Mouse (Mus musculus) monocyte, adult 5-6 weeks (primary cell): ENCODE results near the gene Pex26. TPM values are rescaled to one million over a fixed set of nuclear protein-coding genes. Genes with fewer than 3 reads are reported as not detected.

ENCODE experiments used
- ATAC-seq: fragments of 153-309, 156-312 bp; replicated peaks from 2 replicates; pipeline ENCODE4 v1.8.0; 2017; ENCODE audit warnings: mild to moderate bottlenecking; ENCODE audit not compliant: low TSS enrichment, insufficient number of reproducible peaks, severe bottlenecking, poor library complexity, low FRiP score
- total RNA-seq: library from RNA; stranded (forward); fragments of 200-1000, 200-491, 200-594 nt; gene quantifications from 3 replicates; pipeline ENCODE4 v1.2.3, GENCODE M21; 2017

Pex26 gene
- total RNA-seq, 1 experiment from 2014 or later = 4.0 TPM

GRCm38 (mm10) chr6:121159616-121160015 is 23.9 kb upstream of the Pex26 start:
- no peak for ATAC-seq

DNA sequence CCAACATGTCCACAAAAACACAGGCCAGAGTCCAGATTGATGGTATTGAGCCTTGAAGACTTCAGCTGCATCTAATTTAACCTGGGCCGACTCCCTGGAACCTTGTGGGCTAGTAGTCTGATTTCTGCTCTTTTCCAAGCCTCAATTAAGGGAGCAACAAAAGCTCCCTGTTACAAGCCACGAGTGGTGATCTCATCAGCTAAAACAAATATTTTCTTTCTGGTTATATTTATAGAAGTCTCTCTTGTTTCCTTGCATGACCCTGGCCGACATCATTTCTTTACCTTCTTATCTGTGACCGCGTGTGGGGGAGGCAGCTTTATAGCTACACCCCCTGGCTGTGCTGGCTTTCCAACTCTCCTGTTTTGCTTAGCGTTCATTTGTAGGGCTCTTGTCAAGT is 23.3 kb upstream of the Pex26 start:
- no peak for ATAC-seq

DNA sequence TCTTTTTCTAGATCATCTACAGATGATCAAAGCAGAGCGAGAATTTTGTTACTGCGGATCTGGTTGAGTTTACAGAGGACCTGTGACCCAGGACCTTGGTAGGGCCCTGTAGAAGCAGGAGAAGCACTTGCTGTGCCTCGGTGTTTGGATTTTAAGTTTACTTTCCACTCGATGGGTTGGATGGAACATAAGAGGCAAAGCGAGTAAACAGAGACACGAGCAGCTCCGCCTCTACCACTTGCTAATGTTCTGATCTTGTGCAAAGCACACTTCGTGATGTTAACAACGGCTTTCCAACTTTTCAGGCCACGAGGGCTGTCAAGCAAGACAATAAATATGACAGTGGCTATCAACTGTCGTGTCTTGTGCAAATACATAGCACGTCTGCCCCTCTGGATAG is 20.9 kb upstream of the Pex26 start:
- ATAC-seq = no peak

DNA sequence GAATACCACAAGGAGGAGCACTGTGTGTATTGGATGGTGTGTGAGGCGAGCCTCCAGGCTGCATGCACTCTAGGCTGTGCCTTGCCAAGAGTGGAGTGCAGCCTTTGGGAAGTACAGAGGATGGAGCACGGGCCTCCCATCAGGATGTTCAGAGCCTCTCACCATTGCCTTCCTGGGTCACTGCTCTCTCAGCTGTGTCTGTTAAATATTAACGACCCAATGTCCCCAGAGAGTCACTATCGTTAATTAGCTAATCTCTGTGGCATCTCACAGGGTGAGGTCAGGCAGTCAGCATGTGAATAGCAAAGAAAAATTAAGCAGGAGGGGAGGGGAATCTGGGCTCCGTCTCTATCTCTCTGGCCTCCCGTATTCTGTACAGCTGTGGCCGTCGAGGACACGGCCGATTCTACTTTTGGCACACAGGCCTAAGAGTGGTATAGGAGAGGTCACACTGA is 17.3 kb upstream of the Pex26 start:
- no peak for ATAC-seq

- ATAC-seq = no peak
These were observed 16.0 kb upstream of the Pex26 start for GRCm38 (mm10) chr6:121167381-121167975.

GRCm38 (mm10) chr6:121171102-121171501 is 12.4 kb upstream of the Pex26 start:
- no peak for ATAC-seq

GRCm38 (mm10) chr6:121173471-121173870 is 10.0 kb upstream of the Pex26 start:
- ATAC-seq = no peak

- ATAC-seq = no peak
These were observed 8.7 kb upstream of the Pex26 start for GRCm38 (mm10) chr6:121174761-121175160.

- no peak for ATAC-seq
These were observed 7.3 kb upstream of the Pex26 start for GRCm38 (mm10) chr6:121176011-121176730.

DNA sequence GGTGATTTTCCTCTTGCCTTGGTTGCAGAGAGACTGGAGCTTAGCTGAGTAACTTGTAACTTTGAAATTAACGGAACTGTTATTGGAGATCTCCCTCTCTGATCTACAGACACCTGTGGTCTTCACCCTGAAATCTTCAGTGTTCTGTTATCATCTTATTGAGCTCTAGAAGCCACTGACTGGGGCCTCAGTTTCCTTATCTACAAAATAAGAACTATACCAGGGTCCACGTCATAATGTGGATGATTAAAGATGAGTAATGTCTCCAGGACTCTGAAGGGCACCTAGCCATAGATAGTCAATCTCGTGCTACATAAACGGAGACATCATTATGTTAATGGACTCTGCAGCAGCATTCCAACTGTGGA is 6.8 kb upstream of the Pex26 start:
- no peak for ATAC-seq

- ATAC-seq = no peak
These were observed 6.3 kb upstream of the Pex26 start for GRCm38 (mm10) chr6:121177118-121177708.

- ATAC-seq = no peak
These were observed 4.6 kb upstream of the Pex26 start for GRCm38 (mm10) chr6:121178700-121179358.

- no peak for ATAC-seq
These were observed 3.6 kb upstream of the Pex26 start for GRCm38 (mm10) chr6:121179846-121180245.

DNA sequence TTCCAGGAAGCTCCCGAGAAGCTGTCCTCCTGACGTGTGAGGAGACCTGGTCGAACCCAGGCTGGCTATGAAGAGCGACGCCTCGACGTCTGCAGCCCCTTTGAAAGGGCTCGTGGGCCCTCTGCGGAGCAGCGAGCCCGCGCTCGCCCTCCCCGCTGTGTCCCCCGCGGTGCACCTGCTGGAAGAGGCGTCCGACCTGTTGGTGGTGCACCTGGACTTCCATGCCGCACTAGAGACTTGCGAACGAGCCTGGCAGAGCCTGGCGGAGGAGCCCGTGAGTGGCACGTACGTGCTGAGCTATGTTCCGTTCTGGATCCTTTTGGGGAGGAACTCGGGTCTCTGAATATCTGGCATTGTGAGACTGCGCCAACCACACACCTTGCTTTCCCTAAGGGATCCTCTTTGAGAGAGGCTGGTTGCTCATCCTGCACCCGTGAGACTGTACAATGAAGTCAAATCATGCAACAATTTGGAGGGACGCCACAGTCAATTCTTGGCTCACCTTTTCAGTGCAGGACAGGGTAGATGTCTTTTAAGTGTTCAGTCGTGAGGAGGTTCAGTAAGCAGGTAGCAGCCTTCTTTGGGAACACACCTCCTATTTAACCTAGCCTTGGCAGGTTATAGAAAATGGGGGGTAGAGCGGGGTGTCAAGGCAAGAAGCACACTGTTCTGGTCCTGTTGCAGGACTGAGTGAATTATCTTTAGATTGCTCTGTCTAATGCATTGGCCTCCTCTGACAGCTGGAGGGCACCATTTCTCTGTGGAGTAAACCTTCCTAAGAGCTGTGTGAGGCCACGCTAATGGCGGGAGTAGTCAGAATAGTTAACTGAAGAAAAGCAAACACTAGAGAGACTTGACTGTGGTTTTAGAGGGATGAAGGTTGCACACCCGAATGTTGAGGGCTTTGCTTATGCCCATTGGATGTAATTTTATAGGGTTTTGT is 1.0 kb downstream of the Pex26 start:
- ATAC-seq = peak; percentile 64

- ATAC-seq = no peak
These were observed 1.8 kb downstream of the Pex26 start for GRCm38 (mm10) chr6:121185232-121185631.

DNA sequence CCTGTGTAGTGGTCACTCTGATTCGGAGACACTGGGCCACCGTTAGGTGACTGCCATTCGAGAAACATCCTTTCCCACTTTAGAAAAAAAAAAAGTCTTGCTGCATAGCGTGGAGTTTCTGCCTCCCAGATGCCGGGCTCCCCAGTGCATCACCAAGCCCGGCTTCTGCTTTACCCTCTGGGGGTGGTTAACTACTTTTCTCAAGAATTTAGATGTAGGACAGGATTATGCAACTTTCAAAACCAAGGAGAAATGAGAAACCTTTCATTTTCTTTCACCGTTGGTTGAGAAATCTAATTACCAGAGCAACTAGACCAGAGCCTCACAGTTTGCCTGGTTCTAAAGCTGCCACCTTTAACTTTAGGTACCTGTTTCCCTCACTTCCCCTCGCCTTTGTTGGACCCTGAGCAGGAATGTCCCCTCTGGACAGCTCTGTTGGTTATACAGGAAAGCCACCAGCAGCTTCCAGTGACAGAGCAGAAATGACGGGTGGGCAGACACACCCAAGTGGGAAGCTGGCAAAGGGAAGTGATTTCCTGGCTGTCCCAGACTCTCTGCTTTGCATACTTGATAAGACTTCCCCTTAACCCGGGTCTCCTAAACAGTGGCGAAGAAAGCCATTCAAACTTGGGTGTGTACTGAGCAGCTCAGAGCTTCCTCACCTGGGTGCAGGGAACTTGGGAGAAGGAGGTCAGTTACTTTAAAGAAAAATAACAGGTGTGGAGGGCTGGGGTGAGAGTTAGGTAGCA is 8.0 kb downstream of the Pex26 start:
- ATAC-seq = peak; percentile 55; the same call in 1 of the 2 replicates

DNA sequence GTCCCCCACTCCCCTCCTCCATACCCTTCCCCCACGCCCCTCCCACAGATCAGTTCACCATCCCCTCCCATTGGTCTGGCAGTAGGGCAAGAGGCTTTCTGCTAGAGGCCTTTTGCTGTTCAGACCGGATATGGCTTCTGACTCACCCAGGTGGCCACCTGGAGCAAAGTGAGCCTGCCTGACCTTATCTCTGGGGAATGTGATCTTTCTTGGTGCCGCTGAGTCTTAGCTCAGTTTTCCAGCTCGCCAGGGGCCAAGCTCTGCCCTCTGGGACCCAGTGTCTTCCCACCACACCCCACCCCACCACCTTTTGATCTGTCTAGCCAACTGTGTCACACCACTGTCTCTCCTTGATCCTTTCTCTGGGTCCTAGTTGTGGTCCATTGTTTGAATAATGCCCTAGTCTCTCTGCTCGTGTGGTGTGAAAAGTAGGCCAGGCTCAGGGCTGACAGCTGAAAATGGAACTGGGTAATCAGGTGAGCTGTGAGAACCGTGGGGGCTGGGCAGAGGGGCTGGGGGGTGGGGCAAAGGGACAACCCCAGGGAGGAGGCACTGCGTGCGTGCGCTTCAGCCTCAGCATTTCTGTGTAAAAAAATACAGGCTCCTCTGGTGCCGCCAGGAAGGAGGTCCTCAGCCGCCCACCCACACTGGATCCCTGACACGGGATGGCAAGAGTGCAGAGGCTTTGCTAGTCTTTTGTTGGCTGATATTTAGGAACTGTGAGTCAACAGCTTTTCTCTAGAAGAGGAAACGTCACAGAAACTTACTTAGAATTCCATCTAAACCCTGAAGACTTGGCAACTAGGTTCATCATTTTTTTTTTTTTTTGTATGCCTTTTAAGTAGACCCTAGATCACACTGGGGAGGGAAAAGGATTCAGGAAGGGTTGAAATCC is 10.8 kb downstream of the Pex26 start:
- no peak for ATAC-seq
